Mouse (Mus musculus) granulocyte monocyte progenitor cell, adult 5-6 weeks (primary cell): Measurements from ENCODE around the gene Dcaf15. TPM values are rescaled to one million over a fixed set of nuclear protein-coding genes. Genes with fewer than 3 reads are reported as not detected.

ENCODE experiments used
- ATAC-seq: replicated peaks from 2 replicates; pipeline ENCODE4 v1.8.0; 2016; ENCODE audit warnings: mild to moderate bottlenecking, moderate TSS enrichment, inconsistent platforms; ENCODE audit not compliant: poor library complexity, severe bottlenecking
- total RNA-seq, 2 experiments: library from RNA; stranded (forward) in 1 of 2; stranded (reverse) in 1 of 2; fragments of 200-712, 200-1000 nt in 1 of 2; fragments of >200 nt in 1 of 2; fragmentation: Nextera tagmentation in 1 of 2; gene quantifications; 2 replicates each; pipeline ENCODE4 v1.2.3; 2014 to 2017

The Dcaf15 gene
- total RNA-seq (2014; fragmentation: Nextera tagmentation) (19.9 and 23.9 TPM in 2 replicates), total RNA-seq (2017) (15.2 and 16.9 TPM in 2 replicates)

DNA sequence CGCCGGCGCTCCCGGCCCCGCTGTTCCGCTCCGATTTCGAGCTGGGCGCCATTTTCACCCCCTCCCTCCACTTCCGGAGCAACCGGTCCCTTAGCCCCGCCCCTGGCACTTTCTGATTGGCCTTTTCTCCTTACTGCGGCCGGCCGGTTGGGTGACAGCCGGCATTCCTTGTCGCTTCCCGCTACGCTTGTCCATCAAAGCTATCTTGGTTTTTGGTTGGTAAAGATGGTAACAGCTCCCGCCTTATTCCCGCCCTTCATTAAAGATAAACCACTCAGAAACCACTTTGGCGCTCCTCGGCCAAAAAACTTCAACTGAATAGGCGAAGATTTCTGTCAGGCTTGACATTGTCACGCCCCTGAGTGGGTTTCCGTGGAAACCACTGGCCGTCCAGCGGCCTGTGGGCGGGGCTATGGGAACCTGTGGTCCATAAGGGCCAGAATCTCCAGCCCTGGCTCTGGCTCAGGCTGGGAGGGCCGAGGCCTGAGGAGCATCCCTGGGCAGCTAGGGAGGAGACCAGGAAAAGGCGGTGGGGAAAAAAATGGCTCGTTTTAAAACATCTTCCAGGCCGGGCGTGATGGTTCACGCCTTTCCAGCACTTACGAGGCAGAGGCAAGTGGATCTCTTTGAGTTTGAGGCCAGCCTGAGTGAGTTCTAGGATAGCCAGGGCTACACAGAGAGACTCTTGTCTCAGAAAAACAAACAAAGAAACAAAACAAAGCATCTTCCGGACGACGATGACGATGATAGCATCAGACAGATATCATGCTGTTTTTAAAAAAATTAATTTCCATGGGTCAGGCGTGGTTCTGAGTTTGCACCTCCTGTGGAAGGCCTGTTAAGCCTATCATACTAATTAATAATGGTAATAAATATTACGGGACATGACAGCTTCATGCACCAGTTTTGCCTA lies at the start of gene Dcaf15:
TSS of gene Dcaf15 (minus strand) at position 72 of the 913 bp plus-strand sequence.
- peak; percentile 94 for ATAC-seq

GRCm38 (mm10) chr8:84149181-84149580 lies 44.6 kb upstream of the Dcaf15 start:
- ATAC-seq = no peak

- no peak for ATAC-seq
These were observed 43.9 kb upstream of the Dcaf15 start for GRCm38 (mm10) chr8:84148531-84148850.

DNA sequence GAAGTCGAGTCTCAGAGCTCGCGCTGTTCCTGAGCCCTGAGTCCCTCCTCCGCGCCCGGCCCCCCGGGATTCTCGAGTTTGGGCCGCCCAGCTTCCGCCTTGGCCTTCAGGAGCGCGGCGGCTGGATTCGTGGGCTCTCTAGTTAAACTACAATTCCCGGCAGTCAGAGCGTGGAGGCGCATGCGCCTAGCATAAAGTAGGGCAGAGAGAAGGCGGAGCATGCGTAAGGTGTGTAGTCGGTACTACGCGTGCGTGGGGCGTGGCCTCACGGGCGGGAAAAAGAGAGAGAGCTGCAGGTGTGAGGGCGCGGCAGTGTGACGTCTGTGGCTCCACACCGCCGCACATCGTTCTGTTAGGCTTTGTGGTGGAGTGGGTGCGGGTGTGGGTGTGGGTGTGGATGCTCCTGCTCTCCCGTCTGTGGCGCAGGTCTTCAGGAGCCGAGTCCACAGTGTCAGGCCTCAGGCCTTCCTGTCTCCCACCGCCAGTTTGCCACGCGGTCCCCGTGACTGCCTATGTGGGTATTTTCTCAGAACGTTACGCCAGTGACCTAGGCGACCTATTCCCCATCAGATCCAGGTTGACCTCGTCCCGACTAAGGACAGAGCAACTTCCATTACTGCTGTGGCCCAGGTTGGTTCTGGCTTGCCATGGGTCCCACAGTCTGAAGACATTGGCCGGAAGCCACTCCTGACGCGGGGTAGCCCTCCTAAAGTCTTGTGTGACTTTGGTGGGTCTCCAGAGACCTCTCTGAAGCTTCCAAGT lies 43.4 kb upstream of the Dcaf15 start, which contains the start of the genes Cc2d1a and 4930432K21Rik:
TSS of gene Cc2d1a (minus strand) at position 168 of the 762 bp plus-strand sequence.
TSS of gene 4930432K21Rik (plus strand) at position 257 of the 762 bp plus-strand sequence.
- ATAC-seq = peak; percentile 95

- ATAC-seq = peak; percentile 8; the same call in 1 of the 2 replicates
These were observed 42.8 kb upstream of the Dcaf15 start for GRCm38 (mm10) chr8:84147324-84147766.

GRCm38 (mm10) chr8:84144636-84145245 lies 40.2 kb upstream of the Dcaf15 start:
- 0 out of 2 replicates have a peak, but pooled peaks have one; percentile 4 for ATAC-seq

DNA sequence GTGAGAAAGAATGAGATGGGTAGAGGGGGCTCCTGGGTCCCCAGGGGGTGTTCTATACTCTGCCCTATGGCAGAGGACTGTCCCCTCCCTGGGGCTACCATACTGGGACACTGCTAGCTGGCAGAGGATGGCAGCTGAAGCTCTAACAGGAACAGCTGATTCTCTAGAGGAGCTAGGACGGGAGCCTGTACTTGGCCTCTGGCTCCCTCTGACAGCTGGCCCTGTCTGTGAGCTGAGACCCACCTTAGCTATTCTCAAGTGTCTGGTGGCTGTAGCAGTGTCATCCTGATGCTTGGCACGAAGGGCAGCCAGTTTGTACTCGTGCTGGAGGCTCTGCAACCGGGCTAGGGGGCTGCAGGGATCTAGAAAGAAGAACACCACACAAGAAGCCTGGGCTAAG lies 36.3 kb upstream of the Dcaf15 start:
- ATAC-seq = no peak

- no peak for ATAC-seq
These were observed 33.3 kb upstream of the Dcaf15 start for GRCm38 (mm10) chr8:84137848-84138247.

DNA sequence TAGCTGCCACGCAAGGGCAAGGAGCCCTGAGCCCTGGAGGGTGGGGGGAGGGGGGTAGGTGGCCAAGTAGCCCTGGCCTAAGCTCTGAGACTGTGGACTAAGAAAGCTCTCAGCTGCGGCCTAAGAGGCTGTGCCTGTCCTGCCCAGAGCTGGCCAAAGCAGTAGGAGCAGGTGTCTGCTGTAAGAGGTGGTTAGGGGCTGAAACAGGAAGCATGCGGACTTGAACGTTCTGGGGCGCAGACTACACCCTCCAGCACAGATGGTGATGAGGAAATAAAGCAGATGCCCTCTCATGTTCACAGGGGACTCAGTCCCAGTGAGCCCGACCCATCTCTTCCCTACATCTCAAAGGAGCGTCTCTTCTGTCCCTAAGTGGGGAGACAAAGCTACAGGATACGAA lies 27.7 kb upstream of the Dcaf15 start:
- ATAC-seq = peak; percentile 64

- ATAC-seq = no peak
These were observed 26.2 kb upstream of the Dcaf15 start for GRCm38 (mm10) chr8:84130806-84131205.

GRCm38 (mm10) chr8:84128277-84128676 lies 23.7 kb upstream of the Dcaf15 start:
- no peak for ATAC-seq

DNA sequence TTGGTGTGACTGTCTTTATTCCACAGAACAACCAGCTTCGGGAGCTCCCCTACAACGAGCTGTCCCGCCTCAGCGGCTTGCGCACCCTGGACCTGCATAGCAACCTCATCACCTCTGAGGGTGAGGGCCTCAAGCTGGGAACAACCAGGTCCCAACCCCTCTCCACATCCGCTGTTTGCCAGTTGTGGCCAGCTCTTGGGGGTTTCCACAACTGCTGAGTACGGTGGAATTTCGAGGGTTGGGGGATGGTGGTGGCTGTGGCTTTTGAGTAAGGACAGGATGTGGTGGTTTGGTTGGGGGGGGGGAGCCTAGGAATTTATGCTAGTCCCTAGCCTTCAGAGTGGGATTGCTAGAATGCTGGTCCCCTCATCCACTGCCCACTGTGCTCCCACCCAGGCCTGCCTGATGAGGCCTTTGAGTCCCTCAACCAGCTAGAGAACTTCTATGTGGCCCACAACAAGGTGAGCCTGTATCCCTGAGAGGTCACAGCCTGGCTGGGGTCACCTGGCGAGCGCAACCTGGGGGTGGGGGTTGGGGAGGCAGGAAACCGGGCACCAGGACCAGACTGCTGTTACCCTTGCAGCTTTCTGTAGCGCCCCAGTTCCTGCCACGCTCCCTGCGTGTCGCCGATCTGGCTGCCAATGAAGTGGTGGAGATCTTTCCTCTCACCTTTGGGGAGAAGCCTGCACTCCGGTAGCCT lies 22.8 kb upstream of the Dcaf15 start:
- peak; percentile 60 for ATAC-seq

DNA sequence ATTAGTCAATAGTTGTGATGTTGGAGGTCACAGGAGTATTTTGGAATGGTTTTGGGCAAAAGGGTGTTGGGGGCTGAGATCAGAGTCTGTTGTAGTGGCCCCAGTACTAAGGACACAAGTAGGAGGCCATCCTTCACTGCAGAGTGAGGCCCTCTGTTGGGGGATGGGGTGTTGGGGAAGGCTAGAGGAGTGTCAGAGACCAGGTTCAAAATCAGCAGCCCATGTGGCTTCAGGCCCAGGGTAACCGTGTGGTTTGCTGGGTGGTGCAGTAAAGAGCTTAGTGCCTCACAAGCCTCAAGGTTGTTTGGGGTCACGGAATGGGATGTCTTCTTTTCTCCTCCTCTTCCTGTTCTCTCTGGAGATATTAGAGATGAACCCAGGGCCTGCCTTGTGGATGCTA lies 22.2 kb upstream of the Dcaf15 start:
- ATAC-seq = peak; percentile 13; the same call in 1 of the 2 replicates

DNA sequence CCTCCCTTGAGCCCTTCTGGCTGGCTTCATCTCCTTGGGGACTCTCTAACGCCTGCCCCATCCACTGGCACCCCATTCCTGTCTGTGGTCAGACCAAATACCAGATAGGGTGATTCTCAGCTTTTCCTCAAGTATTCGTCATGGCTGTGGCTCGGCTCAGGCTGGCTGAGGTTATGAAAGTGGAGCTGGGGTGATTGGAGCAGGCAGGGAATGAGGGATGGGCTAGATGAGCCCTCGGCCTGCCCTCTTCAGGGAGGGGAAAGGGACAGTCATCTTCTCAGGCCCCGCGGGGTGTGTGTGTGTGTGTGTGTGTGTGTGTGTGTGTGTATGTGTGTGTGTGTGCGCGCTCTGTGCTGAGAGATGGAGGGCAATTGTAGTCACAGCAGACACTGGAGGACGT lies 21.1 kb upstream of the Dcaf15 start, which contains the start of gene Podnl1:
TSS of gene Podnl1 (plus strand) at position 334 of the 400 bp plus-strand sequence.
- ATAC-seq = peak; percentile 30; the same call in 1 of the 2 replicates

DNA sequence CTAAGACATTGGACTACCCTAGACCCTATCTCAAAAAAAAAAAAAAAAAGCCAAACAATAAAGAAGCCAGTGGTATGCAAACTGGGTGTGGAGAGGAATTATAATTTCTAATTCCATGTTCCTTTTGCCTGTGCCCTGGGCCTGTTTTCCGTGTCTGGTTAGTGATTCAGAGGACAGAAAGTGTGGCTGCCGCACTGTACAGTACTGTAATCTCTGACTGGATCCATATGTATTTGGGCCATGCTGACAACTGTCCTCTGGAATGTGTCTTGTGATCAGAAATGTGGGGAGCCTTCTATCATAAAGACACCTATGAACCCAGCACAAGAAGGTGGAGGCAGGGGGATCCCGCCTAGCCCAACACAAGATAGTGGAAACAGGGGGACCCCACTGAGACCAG lies 17.6 kb upstream of the Dcaf15 start:
- no peak for ATAC-seq

DNA sequence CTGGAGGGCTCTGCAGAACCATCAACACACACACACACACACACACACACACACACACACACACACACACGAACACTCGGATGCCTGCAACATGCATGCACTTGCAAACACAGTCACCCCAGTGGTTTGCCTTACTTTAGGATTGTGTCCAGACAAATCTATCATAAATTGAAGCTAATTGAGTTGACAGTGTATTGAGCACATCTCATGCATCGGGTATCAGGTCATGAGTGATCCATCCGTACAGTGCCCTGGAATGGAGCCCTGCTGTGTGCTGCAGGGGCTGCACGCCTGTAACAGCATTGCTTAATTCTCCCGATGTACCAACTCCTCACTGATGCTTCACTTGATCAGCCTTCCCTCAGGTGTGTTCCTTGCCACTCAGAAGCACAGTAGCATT lies 11.1 kb upstream of the Dcaf15 start:
- no peak for ATAC-seq

GRCm38 (mm10) chr8:84106216-84107040 lies 1.9 kb upstream of the Dcaf15 start:
- ATAC-seq = no peak

DNA sequence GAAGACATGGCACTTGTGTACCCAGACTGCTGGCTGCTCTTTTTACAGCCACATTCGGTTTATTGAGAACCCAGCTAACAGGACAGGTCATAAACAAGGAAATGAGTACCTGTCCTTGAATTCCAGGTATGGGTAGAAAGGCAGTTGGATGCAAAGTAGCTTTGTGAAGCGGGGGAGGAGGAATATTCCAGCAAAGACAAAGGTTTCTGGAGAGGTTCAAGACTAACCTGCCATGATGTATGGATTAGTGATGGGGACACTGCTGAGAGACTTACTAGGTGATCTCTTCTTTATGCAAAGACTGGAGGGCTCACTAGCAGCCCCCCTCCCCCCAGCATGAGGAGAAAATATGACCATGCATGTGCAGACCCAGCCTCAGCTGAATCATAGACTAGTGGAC lies 1.1 kb upstream of the Dcaf15 start:
- no peak for ATAC-seq

DNA sequence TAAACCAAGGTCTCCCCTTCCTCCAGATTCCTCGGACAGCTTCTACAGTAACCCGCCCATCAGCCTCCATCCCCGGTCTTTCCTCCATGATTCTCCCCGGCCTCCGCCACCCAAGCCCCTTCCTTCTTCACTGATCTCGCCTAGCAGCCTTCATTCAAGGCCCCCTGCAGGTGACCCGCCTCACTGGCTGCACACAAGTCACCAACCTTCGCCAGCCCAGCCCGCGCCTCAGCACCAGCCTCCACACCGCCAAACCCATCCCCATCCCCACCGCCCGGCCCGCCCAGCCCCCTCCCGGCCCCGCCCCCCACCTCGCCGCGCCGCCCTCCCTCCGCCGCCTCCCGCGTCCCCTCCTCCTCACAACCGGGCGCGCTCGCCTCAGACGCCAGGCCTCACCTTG lies 347 bp downstream of the Dcaf15 start:
- ATAC-seq = peak; percentile 63
